Mouse (Mus musculus) G1E (cell line): ENCODE results near the gene Olfr987.

ENCODE experiments used
- CTCF ChIP-seq: IDR thresholded peaks from 2 replicates; pipeline ENCODE4 v1.5.1; 2012; ENCODE audit warnings: low read depth, low read length, inconsistent platforms, mixed read lengths
- GATA1 ChIP-seq: IDR thresholded peaks from 2 replicates; pipeline ENCODE4 v1.6.1; 2012; ENCODE audit warnings: borderline replicate concordance, low read length, inconsistent platforms, mixed read lengths
- POLR2AphosphoS5 ChIP-seq: IDR thresholded peaks from 2 replicates; pipeline ENCODE4 v1.6.1; 2012; ENCODE audit warnings: low read depth, low read length, inconsistent platforms; ENCODE audit not compliant: insufficient replicate concordance

GRCm38 (mm10) chr2:85339972-85340371 lies 857 bp upstream of the Olfr987 start:
- TF ChIP-seq GATA1 = no peak
- no peak for TF ChIP-seq CTCF
- TF ChIP-seq POLR2AphosphoS5 = no peak
